Mouse (Mus musculus) spleen, adult 2 months (tissue): ENCODE data around the gene Adamts17.

Experiments used
- CTCF ChIP-seq: fragments of 200-500 bp; IDR thresholded peaks from 2 replicates; pipeline ENCODE4 v1.5.1; 2011; ENCODE audit warnings: mild to moderate bottlenecking, inconsistent platforms; ENCODE audit not compliant: insufficient read depth, insufficient read length, insufficient replicate concordance; ENCODE audit errors: extremely low read depth
- POLR2A ChIP-seq: fragments of 200-500 bp; IDR thresholded peaks from 2 replicates; pipeline ENCODE4 v1.6.1; 2011; ENCODE audit warnings: low read depth, low read length, inconsistent platforms

GRCm38 (mm10) chr7:66902376-66902775 is 62.8 kb downstream of the Adamts17 start:
- TF ChIP-seq POLR2A (no peak), CTCF (no peak)
